Mouse (Mus musculus) neural tube, embryonic 15.5 days (tissue): ENCODE measurements around the gene Plekha4. TPM values are rescaled to one million over a fixed set of nuclear protein-coding genes. Genes with fewer than 3 reads are reported as not detected.
"Not testable (repeated sequence)": the region's sequence is repeated elsewhere in the genome, so short reads cannot be mapped to it uniquely, and the experiment has no call there.

Source experiments
- ATAC-seq: fragments of 200-750 bp; cut with Nextera tagmentation; 2 replicates; pipeline ENCODE4 v1.8.0; 2017; ENCODE audit warnings: mild to moderate bottlenecking, moderate TSS enrichment, moderate library complexity; ENCODE audit not compliant: low FRiP score
- H3K27ac ChIP-seq: fragments of 300-500 bp; sonication (generic); replicated peaks from 2 replicates; pipeline ENCODE4 v1.5.1; 2015; ENCODE audit warnings: mild to moderate bottlenecking, inconsistent platforms
- H3K27me3 ChIP-seq: fragments of 300-500 bp; sonication (generic); replicated peaks from 2 replicates; pipeline ENCODE4 v1.6.1; 2015; ENCODE audit warnings: inconsistent platforms
- H3K36me3 ChIP-seq: fragments of 300-500 bp; sonication (generic); 2 replicates; pipeline ENCODE4 v1.6.1; 2015; ENCODE audit warnings: inconsistent platforms
- H3K4me1 ChIP-seq: fragments of 300-500 bp; sonication (generic); 2 replicates; pipeline ENCODE4 v1.6.1; 2015; ENCODE audit warnings: inconsistent platforms
- H3K4me2 ChIP-seq: fragments of 300-500 bp; sonication (generic); 2 replicates; pipeline ENCODE4 v1.6.1; 2015; ENCODE audit warnings: inconsistent platforms, mild to moderate bottlenecking, moderate library complexity
- H3K4me3 ChIP-seq: fragments of 300-500 bp; sonication (generic); replicated peaks from 2 replicates; pipeline ENCODE4 v1.5.1; 2015; ENCODE audit warnings: mild to moderate bottlenecking, inconsistent platforms
- H3K9ac ChIP-seq: fragments of 300-500 bp; sonication (generic); replicated peaks from 2 replicates; pipeline ENCODE4 v1.6.1; 2015; ENCODE audit warnings: mild to moderate bottlenecking, inconsistent platforms
- H3K9me3 ChIP-seq: fragments of 300-500 bp; sonication (generic); replicated peaks from 2 replicates; pipeline ENCODE4 v1.6.1; 2016; ENCODE audit warnings: inconsistent platforms
- WGBS: fragments of 180-500 bp; shearing (Covaris S2); methylation state at CpG from one replicate; pipeline ENCODE4 v1.1.7; 2015; ENCODE audit warnings: mixed read lengths; 5-methylcytosine and 5-hydroxymethylcytosine counted together
- polyA plus RNA-seq: library from polyadenylated mRNA; unstranded; fragments of >200 nt; fragmentation: Nextera tagmentation; extraction: Ambion mirVana; gene quantifications from 2 replicates; pipeline ENCODE4 v1.2.1, GENCODE M21; 2015

The Plekha4 gene
- polyA plus RNA-seq, 1 experiment from 2014 or later = 4.3 TPM

DNA sequence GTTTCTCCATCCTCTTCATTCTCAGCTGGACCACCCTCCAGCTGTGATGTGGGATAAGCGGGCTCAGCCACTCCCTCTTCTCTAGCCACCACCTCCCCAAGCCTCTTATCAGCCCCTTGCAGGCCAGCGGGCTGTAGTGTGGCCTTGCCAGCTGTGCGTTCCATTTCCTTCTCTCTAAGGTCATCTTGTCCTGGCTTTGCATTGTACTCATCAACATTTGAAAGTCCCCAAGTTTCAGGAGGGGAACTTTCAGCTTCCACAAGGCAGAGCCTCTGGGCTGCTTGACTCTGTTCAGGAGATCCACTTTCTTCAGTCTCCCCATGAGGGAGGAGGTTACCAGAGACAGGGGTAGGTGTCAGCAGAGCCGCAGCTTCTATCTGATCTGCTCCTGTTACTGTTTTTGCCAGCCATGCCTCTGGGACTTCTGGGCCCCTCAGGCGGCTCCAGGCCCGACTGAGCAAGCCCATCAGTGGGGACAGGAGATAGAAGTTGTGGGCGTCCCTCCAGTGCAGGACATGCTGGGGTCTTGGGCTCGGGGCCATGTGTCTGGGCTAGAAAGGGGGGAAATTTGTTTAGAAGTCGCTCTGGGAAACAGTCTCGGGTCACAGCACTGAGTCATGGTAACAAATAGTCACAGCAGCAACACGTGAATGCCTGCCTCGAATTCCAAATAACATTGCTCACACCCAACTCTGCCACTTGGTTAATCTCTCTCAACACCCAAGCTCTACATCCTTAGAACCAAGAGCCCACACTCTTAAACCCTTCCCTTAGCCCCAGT, 1.1 kb upstream of the Plekha4 start:
- Histone ChIP-seq H3K36me3 (no peaks in the 10 kb centered on the region), H3K4me1 (peaks cover 42% of the 10 kb centered on the region), H3K9me3 (no peaks in the 10 kb centered on the region), H3K9ac (peak overlapping the region; percentile 93), H3K4me3 (peak overlapping the region; percentile 72), H3K4me2 (peak overlapping the region; percentile 82), H3K27ac (peak overlapping the region; percentile 91), H3K27me3 (no peaks in the 10 kb centered on the region)
- WGBS = 40% methylated on average over 12 of the region's 12 CpGs
- peak; percentile 6; the same call in 1 of the 2 replicates for ATAC-seq

DNA sequence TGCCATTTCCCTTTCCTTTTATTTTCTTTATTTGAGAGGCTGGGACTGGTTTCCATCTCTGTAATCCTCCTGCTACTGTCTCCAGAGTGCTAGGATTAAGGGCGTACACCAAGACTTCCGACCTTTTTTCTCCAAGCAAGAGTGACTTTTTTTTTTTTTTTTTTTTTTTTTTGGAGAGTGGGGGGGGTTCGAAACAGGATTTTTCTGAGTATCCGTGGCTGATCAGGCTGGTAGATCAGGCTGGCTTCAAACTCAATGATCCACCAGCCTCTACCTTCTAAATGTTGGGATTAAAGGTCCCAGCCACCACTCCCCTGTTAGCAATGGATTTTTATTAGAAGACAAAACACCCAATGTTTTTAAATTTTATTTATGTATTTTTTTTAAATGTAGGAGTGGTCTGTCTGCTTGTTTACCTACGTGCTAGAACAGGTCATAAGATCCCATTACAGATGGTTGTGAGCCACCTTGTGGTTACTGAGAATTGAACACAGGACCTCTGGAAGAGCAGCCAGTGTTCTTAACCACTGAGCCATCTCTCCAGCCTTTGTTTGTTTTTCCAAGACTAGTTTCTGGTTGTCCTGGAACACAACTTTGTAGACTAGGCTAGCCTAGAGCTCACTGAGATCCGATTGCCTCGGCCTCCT, 467 bp downstream of the Plekha4 start:
- Histone ChIP-seq H3K9ac (peak overlapping the region; percentile 93), H3K36me3 (no peaks in the 10 kb centered on the region), H3K4me1 (peaks cover 37% of the 10 kb centered on the region), H3K4me3 (peak overlapping the region; percentile 72), H3K9me3 (no peaks in the 10 kb centered on the region), H3K27ac (peak overlapping the region; percentile 91), H3K4me2 (peak overlapping the region; percentile 82), H3K27me3 (no peaks in the 10 kb centered on the region)
- ATAC-seq = no peak; the same call in 1 of the 2 replicates
- 26% methylated on average over 7 of the region's 7 CpGs for WGBS

DNA sequence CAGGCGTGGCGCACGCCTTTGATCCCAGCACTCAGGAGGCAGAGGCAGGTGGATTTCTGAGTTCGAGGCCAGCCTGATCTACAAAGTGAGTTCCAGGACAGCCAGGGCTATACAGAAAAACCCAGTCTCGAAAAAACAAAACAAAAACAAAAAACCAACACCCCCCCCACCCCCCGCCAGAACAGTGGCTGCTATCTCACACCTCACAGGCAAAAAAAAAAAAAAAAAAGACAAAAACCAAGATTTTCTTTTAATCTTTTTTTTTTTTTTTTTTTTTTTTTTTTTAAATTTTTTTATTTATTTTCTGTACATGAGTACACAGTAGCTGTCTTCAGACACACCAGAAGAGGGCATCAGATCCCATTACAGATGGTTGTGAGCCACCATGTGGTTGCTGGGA, 1.0 kb downstream of the Plekha4 start:
- not testable (repeated sequence) for H3K4me3 ChIP-seq, H3K27me3 ChIP-seq, H3K9ac ChIP-seq, H3K9me3 ChIP-seq, H3K27ac ChIP-seq, H3K4me2 ChIP-seq, H3K36me3 ChIP-seq, ATAC-seq
- WGBS = 94% methylated on average over 6 of the region's 6 CpGs
- H3K4me1 ChIP-seq = peaks cover 34% of the 10 kb centered on the region

DNA sequence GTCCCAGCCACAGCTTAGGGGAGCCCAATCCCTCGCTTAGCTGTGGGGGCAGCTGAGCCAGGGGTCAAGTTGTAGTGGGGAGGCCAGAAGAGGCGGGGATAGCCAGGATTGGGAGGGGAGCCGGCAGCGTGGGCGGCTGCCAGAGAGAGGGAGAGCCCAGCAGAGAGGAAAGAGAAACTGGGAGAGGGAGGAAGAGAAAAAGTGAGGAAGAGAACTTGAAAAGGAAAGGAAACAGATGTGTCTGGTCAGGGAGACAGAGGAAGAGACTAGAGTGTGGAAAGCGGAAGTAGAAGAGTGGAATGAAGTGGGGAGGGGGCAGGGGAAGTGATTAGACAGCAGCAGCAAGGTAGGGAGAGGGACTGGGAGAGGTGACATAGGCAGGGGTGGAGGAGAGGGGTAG, 3.3 kb downstream of the Plekha4 start:
- no peak overlapping the region for H3K4me3 ChIP-seq
- no peak for ATAC-seq
- no peaks in the 10 kb centered on the region for H3K36me3 ChIP-seq
- peaks cover 20% of the 10 kb centered on the region for H3K4me1 ChIP-seq
- no peak overlapping the region for H3K27ac ChIP-seq
- H3K9me3 ChIP-seq = no peaks in the 10 kb centered on the region
- no peak overlapping the region for H3K9ac ChIP-seq
- no peak overlapping the region for H3K4me2 ChIP-seq
- 27% methylated on average over 6 of the region's 6 CpGs for WGBS
- no peaks in the 10 kb centered on the region for H3K27me3 ChIP-seq

DNA sequence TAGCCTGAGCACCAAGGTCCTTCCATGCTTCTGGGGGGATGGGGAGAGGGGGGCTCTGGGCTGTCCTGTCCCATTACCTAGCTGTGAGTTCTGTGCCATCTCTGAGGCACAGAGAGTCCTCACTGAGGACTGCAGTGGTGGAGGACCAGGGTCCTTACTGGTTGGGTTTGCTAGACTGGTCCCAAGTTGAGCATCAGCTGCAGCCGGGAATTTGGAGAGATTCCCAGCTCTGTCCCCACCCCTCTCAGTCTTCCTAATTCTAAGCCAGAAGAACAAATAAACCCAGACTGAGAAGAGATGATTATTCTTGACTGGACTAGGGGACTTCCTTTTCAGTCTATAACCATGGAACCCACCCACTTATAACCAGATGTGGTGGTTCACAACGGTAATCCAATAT, 4.5 kb downstream of the Plekha4 start:
- Histone ChIP-seq H3K27me3 (no peaks in the 10 kb centered on the region), H3K27ac (0 out of 2 replicates have a peak overlapping the region, but pooled peaks have one; percentile 18), H3K9ac (no peak overlapping the region), H3K4me1 (peaks cover 8% of the 10 kb centered on the region), H3K4me3 (no peak overlapping the region), H3K36me3 (no peaks in the 10 kb centered on the region), H3K9me3 (no peaks in the 10 kb centered on the region), H3K4me2 (no peak overlapping the region)
- 74% methylated on average over 2 of the region's 2 CpGs for WGBS
- ATAC-seq = no peak

DNA sequence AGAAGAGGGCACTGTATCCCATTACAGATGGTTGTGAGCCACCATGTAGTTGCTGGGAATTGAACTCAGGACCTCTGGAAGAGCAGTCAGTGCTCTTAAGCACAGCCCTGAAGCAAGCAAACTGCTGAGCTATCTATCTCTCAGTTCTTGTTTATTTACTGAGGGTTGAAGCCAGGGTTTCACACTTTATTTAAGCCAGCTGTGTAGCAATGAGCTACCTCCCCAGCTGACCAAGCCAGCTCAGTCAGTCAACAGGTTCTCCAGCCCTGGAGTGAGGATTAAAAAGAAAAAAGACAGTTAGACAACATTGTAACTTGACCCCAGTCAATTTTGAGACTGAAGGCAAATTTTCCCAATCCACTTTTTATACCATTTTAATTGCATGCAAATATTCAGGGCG, 9.5 kb downstream of the Plekha4 start:
- no peaks in the 10 kb centered on the region for H3K27me3 ChIP-seq
- 88% methylated on average over 1 of the region's 1 CpGs for WGBS
- no peaks in the 10 kb centered on the region for H3K9me3 ChIP-seq
- H3K4me1 ChIP-seq = peaks cover 7% of the 10 kb centered on the region
- no peak overlapping the region for H3K4me3 ChIP-seq
- H3K4me2 ChIP-seq = no peak overlapping the region
- H3K9ac ChIP-seq = no peak overlapping the region
- no peak for ATAC-seq
- H3K27ac ChIP-seq = no peak overlapping the region
- no peaks in the 10 kb centered on the region for H3K36me3 ChIP-seq

DNA sequence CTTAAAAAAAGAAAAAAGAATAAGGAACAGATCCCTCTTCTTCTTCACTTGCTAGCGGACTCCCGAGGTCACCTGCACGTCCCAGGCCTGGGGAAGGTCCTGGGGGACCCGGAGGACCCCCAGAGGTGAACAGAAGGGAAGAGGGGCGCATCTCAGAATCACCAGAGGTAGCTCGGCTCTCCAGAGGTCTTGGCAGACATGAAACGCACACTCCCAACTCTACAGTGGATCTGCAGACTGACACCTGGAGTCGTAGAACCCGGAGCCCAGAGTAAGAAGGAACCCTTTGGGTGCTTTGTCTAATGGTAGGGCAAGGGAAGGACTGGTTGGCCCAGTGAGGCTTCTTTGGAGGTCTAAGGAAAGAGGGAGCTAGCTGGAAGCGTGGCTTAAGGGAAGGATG, 11.5 kb downstream of the Plekha4 start:
- WGBS = 80% methylated on average over 10 of the region's 10 CpGs
- H3K27ac ChIP-seq = peak overlapping the region; percentile 68
- ATAC-seq = no peak; the same call in 1 of the 2 replicates

DNA sequence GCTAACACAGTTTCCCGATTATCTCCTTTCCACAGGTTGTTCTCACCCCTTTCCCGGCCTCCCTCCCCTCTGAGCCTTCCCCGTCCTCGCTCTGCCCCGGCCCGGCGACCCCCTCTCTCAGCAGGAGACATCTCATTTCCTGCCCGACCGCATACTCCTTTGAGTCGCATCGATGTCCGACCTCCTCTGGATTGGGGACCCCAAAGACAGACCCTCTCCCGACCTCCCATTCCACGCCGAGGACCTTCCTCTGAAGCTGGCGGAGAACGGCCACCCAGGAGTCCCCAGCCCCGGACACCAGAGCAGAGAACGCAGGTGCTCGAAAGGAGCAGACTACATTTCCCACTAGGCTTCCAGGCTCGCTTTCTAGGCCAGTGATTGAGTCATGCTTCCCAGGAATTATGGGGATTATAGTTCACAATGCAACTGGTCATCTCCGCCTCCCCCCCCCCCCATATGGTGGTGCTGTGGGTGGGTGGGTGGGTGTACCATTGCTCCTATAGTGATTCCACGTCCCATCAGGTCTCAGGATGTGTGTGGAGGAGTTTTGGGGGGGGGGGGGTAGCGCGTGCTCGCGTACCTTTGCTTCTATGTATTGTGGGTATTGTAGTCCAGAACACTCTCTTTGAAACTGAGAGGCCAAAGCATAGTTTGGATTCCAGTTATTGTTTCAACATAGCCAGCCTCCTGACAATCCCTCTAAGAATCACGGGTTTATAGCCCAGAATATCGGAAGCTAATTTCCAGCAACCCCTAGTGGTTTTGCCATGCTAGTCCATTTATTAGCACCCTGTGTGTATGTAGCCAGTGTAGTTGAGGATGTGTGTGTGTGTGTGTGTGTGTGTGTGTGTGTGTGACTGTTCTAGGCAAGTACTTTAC, 12.3 kb downstream of the Plekha4 start:
- Histone ChIP-seq H3K9ac (peak overlapping the region; percentile 65), H3K9me3 (no peaks in the 10 kb centered on the region), H3K27ac (peak overlapping the region; percentile 68), H3K27me3 (no peaks in the 10 kb centered on the region), H3K36me3 (no peaks in the 10 kb centered on the region), H3K4me3 (peak overlapping the region; percentile 59), H3K4me1 (peaks cover 7% of the 10 kb centered on the region), H3K4me2 (peak overlapping the region; percentile 85)
- peak; percentile 93 for ATAC-seq
- 2% methylated on average over 28 of the region's 29 CpGs for WGBS

More for the DNA sequence above, 11.5 kb downstream of the Plekha4 start:
- Histone ChIP-seq H3K4me1 (peaks cover 7% of the 10 kb centered on the region), H3K36me3 (no peaks in the 10 kb centered on the region), H3K27me3 (no peaks in the 10 kb centered on the region), H3K4me3 (peak overlapping the region; percentile 59), H3K9ac (peak overlapping the region; percentile 65), H3K9me3 (no peaks in the 10 kb centered on the region), H3K4me2 (peak overlapping the region; percentile 85)

DNA sequence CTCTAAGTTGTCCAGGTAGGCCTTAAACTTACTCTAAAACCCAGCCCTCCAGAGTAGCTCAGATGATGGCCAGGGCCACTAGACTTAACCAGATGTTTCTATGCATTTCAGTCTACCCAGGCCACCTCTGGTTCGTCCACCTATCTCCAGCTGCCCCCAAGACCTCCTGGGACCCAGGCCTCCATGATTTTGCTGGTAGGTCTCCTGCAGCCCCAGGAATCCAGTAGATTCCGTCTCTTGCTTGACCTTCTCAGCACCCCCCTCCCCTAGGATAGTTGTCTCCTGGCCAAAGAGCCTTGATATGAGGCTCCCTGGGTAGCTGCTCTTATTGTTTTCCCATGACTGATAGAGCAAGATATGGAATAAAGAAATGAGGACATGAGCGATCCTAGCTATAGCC, 13.0 kb downstream of the Plekha4 start:
- Histone ChIP-seq H3K4me3 (no peak overlapping the region), H3K9me3 (no peaks in the 10 kb centered on the region), H3K27ac (no peak overlapping the region), H3K27me3 (no peaks in the 10 kb centered on the region), H3K9ac (no peak overlapping the region), H3K4me2 (no peak overlapping the region; the same call in 1 of the 2 replicates), H3K4me1 (peaks cover 7% of the 10 kb centered on the region), H3K36me3 (no peaks in the 10 kb centered on the region)
- 83% methylated on average over 3 of the region's 3 CpGs for WGBS
- ATAC-seq = no peak; the same call in 1 of the 2 replicates

DNA sequence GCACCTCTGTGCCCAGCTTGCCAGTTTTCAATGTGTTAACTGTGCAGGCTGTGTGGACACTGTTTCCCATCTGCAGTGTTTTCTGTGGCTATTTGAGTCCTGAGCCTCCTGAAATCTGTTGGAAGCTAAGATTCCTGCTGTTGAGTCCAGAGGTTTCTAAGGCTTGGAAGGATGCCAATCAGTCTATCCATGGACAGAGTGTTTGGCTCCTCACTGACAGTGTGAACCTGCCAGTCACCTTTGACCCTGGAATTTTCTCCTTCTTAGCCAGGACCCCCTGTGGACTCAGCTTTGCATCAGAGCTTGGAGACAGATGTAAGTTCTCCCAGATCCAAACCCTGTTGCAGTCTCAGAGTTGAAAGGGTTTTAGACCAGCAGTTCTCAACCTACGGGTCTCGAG, 14.1 kb downstream of the Plekha4 start:
- no peaks in the 10 kb centered on the region for H3K27me3 ChIP-seq
- H3K36me3 ChIP-seq = no peaks in the 10 kb centered on the region
- peaks cover 7% of the 10 kb centered on the region for H3K4me1 ChIP-seq
- no peak overlapping the region for H3K27ac ChIP-seq
- no peak for ATAC-seq
- WGBS = 81% methylated on average over 2 of the region's 2 CpGs
- no peak overlapping the region for H3K4me3 ChIP-seq
- no peak overlapping the region for H3K9ac ChIP-seq
- no peak overlapping the region for H3K4me2 ChIP-seq
- no peaks in the 10 kb centered on the region for H3K9me3 ChIP-seq

DNA sequence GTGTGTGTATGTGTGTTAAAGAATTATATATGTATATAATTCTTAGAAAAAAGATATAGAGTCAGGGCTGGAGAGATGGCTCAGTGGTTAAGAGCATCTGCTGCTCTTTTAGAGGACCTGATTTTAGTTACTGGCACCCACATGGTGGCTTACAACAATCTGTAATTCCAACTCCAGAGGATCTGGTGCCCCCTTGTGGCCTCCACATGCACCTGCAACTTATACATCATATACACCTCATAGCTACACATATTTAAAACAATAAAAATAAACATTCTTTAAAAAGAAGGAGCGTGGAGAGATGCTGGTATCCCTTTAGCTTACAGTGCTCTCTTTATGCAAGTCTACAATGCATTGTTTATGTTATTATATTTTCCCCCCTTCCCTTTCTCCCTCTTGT, 18.4 kb downstream of the Plekha4 start:
- H3K9ac ChIP-seq = no peak overlapping the region
- H3K9me3 ChIP-seq = no peaks in the 10 kb centered on the region
- H3K4me1 ChIP-seq = no peaks in the 10 kb centered on the region
- H3K27ac ChIP-seq = no peak overlapping the region
- no peak for ATAC-seq
- WGBS = 87% methylated on average over 1 of the region's 1 CpGs
- H3K27me3 ChIP-seq = no peaks in the 10 kb centered on the region
- no peak overlapping the region for H3K4me3 ChIP-seq
- H3K36me3 ChIP-seq = no peaks in the 10 kb centered on the region
- no peak overlapping the region for H3K4me2 ChIP-seq
